Mouse (Mus musculus) lung, embryonic 15.5 days (tissue): ENCODE measurements around the gene Tln2. TPM values are rescaled to one million over a fixed set of nuclear protein-coding genes. Genes with fewer than 3 reads are reported as not detected.

Source experiments
- ATAC-seq: fragments of 200-750 bp; cut with Nextera tagmentation; 2 replicates; pipeline ENCODE4 v1.8.0; 2017; ENCODE audit warnings: moderate number of reproducible peaks, borderline replicate concordance; ENCODE audit not compliant: low FRiP score, low TSS enrichment; ENCODE audit errors: extremely low read depth
- H3K27ac ChIP-seq: fragments of 300-500 bp; sonication (generic); 2 replicates; pipeline ENCODE4 v1.5.1; 2015; ENCODE audit warnings: moderate library complexity, mild to moderate bottlenecking, inconsistent platforms
- H3K27me3 ChIP-seq: fragments of 300-500 bp; sonication (generic); 2 replicates; pipeline ENCODE4 v1.6.1; 2015; ENCODE audit warnings: inconsistent platforms
- H3K36me3 ChIP-seq: fragments of 300-500 bp; sonication (generic); 2 replicates; pipeline ENCODE4 v1.6.1; 2015; ENCODE audit warnings: inconsistent platforms
- H3K4me1 ChIP-seq: fragments of 300-500 bp; sonication (generic); 2 replicates; pipeline ENCODE4 v1.6.1; 2015; ENCODE audit warnings: inconsistent platforms
- H3K4me2 ChIP-seq: fragments of 300-500 bp; sonication (generic); 2 replicates; pipeline ENCODE4 v1.6.1; 2015; ENCODE audit warnings: inconsistent platforms, mild to moderate bottlenecking, moderate library complexity
- H3K4me3 ChIP-seq: fragments of 300-500 bp; sonication (generic); 2 replicates; pipeline ENCODE4 v1.5.1; 2015; ENCODE audit warnings: mild to moderate bottlenecking, inconsistent platforms
- H3K9ac ChIP-seq: fragments of 300-500 bp; sonication (generic); 2 replicates; pipeline ENCODE4 v1.6.1; 2015; ENCODE audit warnings: inconsistent platforms
- H3K9me3 ChIP-seq: fragments of 300-500 bp; sonication (generic); 2 replicates; pipeline ENCODE4 v1.6.1; 2016; ENCODE audit warnings: inconsistent platforms
- WGBS: fragments of 180-500 bp; shearing (Covaris S2); methylation state at CpG from one replicate; pipeline ENCODE4 v1.1.7; 2015; 5-methylcytosine and 5-hydroxymethylcytosine counted together
- polyA plus RNA-seq: library from polyadenylated mRNA; unstranded; fragments of >200 nt; fragmentation: Nextera tagmentation; extraction: Ambion mirVana; gene quantifications from 2 replicates; pipeline ENCODE4 v1.2.1, GENCODE M21; 2015

Tln2 gene
- polyA plus RNA-seq, 1 experiment from 2014 or later, result 14.1 TPM

- no peak overlapping the region for H3K27ac ChIP-seq
- 0 out of 2 replicates have a peak, but pooled peaks cover 5% of the 10 kb centered on the region for H3K4me1 ChIP-seq
- no peaks in the 10 kb centered on the region for H3K36me3 ChIP-seq
- no peak overlapping the region for H3K4me2 ChIP-seq
- H3K4me3 ChIP-seq, result no peak overlapping the region
- no peaks in the 10 kb centered on the region for H3K27me3 ChIP-seq
- no peak for ATAC-seq
- 26% methylated on average over 7 of the region's 7 CpGs for WGBS
- no peaks in the 10 kb centered on the region for H3K9me3 ChIP-seq
- H3K9ac ChIP-seq, result no peak overlapping the region
Observed at GRCm38 (mm10) chr9:67544783-67545182, 14.7 kb downstream of the Tln2 start.

GRCm38 (mm10) chr9:67541948-67542347, 17.6 kb downstream of the Tln2 start:
- Histone ChIP-seq H3K4me1 (0 out of 2 replicates have a peak, but pooled peaks cover under 1% of the 10 kb centered on the region), H3K36me3 (no peaks in the 10 kb centered on the region), H3K27ac (no peak overlapping the region), H3K9me3 (no peaks in the 10 kb centered on the region), H3K4me3 (no peak overlapping the region), H3K27me3 (no peaks in the 10 kb centered on the region), H3K4me2 (no peak overlapping the region), H3K9ac (no peak overlapping the region)
- no peak for ATAC-seq
- 55% methylated on average over 8 of the region's 8 CpGs for WGBS

- ATAC-seq, result no peak
- WGBS, result 40% methylated on average over 17 of the region's 17 CpGs
- H3K4me2 ChIP-seq, result no peak overlapping the region
- H3K27me3 ChIP-seq, result no peaks in the 10 kb centered on the region
- no peaks in the 10 kb centered on the region for H3K36me3 ChIP-seq
- H3K4me3 ChIP-seq, result no peak overlapping the region
- no peaks in the 10 kb centered on the region for H3K9me3 ChIP-seq
- H3K9ac ChIP-seq, result no peak overlapping the region
- H3K27ac ChIP-seq, result no peak overlapping the region
- H3K4me1 ChIP-seq, result no peaks in the 10 kb centered on the region
Observed at GRCm38 (mm10) chr9:67539776-67540706, 19.5 kb downstream of the Tln2 start.

- WGBS, result 20% methylated on average over 7 of the region's 7 CpGs
- Histone ChIP-seq H3K4me1 (peaks cover 21% of the 10 kb centered on the region), H3K27ac (no peak overlapping the region), H3K9ac (no peak overlapping the region), H3K4me3 (no peak overlapping the region), H3K27me3 (no peaks in the 10 kb centered on the region), H3K4me2 (no peak overlapping the region), H3K9me3 (no peaks in the 10 kb centered on the region), H3K36me3 (no peaks in the 10 kb centered on the region)
- ATAC-seq, result 0 out of 2 replicates have a peak, but pooled peaks have one; percentile 70
Observed at GRCm38 (mm10) chr9:67534420-67534819, 25.1 kb downstream of the Tln2 start.

GRCm38 (mm10) chr9:67533260-67533659, 26.2 kb downstream of the Tln2 start:
- Histone ChIP-seq H3K36me3 (no peaks in the 10 kb centered on the region), H3K4me2 (no peak overlapping the region), H3K27me3 (no peaks in the 10 kb centered on the region), H3K4me3 (no peak overlapping the region), H3K9ac (no peak overlapping the region), H3K4me1 (peaks cover 21% of the 10 kb centered on the region), H3K9me3 (no peaks in the 10 kb centered on the region), H3K27ac (no peak overlapping the region)
- ATAC-seq, result no peak
- WGBS, result 54% methylated on average over 5 of the region's 5 CpGs

GRCm38 (mm10) chr9:67532631-67533030, 26.9 kb downstream of the Tln2 start:
- WGBS, result 68% methylated on average over 1 of the region's 1 CpGs
- Histone ChIP-seq H3K9ac (no peak overlapping the region), H3K4me3 (no peak overlapping the region), H3K27me3 (no peaks in the 10 kb centered on the region), H3K36me3 (no peaks in the 10 kb centered on the region), H3K27ac (no peak overlapping the region), H3K9me3 (no peaks in the 10 kb centered on the region), H3K4me2 (no peak overlapping the region), H3K4me1 (peaks cover 21% of the 10 kb centered on the region)
- no peak for ATAC-seq

GRCm38 (mm10) chr9:67529600-67529999, 29.9 kb downstream of the Tln2 start:
- no peaks in the 10 kb centered on the region for H3K36me3 ChIP-seq
- H3K4me1 ChIP-seq, result peaks cover 17% of the 10 kb centered on the region
- H3K9me3 ChIP-seq, result no peaks in the 10 kb centered on the region
- 53% methylated on average over 5 of the region's 5 CpGs for WGBS
- H3K9ac ChIP-seq, result no peak overlapping the region
- 0 out of 2 replicates have a peak overlapping the region, but pooled peaks have one; percentile 20 for H3K27ac ChIP-seq
- H3K4me3 ChIP-seq, result no peak overlapping the region
- no peak for ATAC-seq
- H3K27me3 ChIP-seq, result no peaks in the 10 kb centered on the region
- H3K4me2 ChIP-seq, result no peak overlapping the region

- Histone ChIP-seq H3K4me2 (no peak overlapping the region), H3K4me1 (0 out of 2 replicates have a peak, but pooled peaks cover 3% of the 10 kb centered on the region), H3K36me3 (no peaks in the 10 kb centered on the region), H3K4me3 (no peak overlapping the region), H3K9ac (no peak overlapping the region), H3K9me3 (no peaks in the 10 kb centered on the region), H3K27me3 (no peaks in the 10 kb centered on the region), H3K27ac (no peak overlapping the region)
- no peak for ATAC-seq
- 96% methylated on average over 2 of the region's 2 CpGs for WGBS
Observed at GRCm38 (mm10) chr9:67527726-67528125, 31.8 kb downstream of the Tln2 start.

- no peak for ATAC-seq
- Histone ChIP-seq H3K4me1 (no peaks in the 10 kb centered on the region), H3K4me2 (no peak overlapping the region), H3K4me3 (no peak overlapping the region), H3K9me3 (no peaks in the 10 kb centered on the region), H3K9ac (no peak overlapping the region), H3K27me3 (no peaks in the 10 kb centered on the region), H3K36me3 (no peaks in the 10 kb centered on the region), H3K27ac (no peak overlapping the region)
- WGBS, result 72% methylated on average over 4 of the region's 4 CpGs
Observed at GRCm38 (mm10) chr9:67521736-67522135, 37.8 kb downstream of the Tln2 start.

- Histone ChIP-seq H3K9me3 (no peaks in the 10 kb centered on the region), H3K4me2 (no peak overlapping the region), H3K36me3 (no peaks in the 10 kb centered on the region), H3K9ac (no peak overlapping the region), H3K27me3 (no peaks in the 10 kb centered on the region), H3K4me1 (0 out of 2 replicates have a peak, but pooled peaks cover 5% of the 10 kb centered on the region), H3K4me3 (no peak overlapping the region), H3K27ac (no peak overlapping the region)
- WGBS, result 12% methylated on average over 3 of the region's 3 CpGs
- ATAC-seq, result no peak
Observed at GRCm38 (mm10) chr9:67509510-67509909, 50.0 kb downstream of the Tln2 start.

GRCm38 (mm10) chr9:67504669-67505260, 54.7 kb downstream of the Tln2 start:
- H3K4me1 ChIP-seq, result 0 out of 2 replicates have a peak, but pooled peaks cover 5% of the 10 kb centered on the region
- H3K36me3 ChIP-seq, result no peaks in the 10 kb centered on the region
- no peak overlapping the region for H3K4me3 ChIP-seq
- no peak overlapping the region for H3K4me2 ChIP-seq
- H3K27ac ChIP-seq, result no peak overlapping the region
- H3K9me3 ChIP-seq, result no peaks in the 10 kb centered on the region
- WGBS, result 59% methylated on average over 8 of the region's 8 CpGs
- ATAC-seq, result no peak
- no peaks in the 10 kb centered on the region for H3K27me3 ChIP-seq
- no peak overlapping the region for H3K9ac ChIP-seq

- Histone ChIP-seq H3K4me1 (0 out of 2 replicates have a peak, but pooled peaks cover 3% of the 10 kb centered on the region), H3K4me3 (no peak overlapping the region), H3K9ac (no peak overlapping the region), H3K9me3 (no peaks in the 10 kb centered on the region), H3K36me3 (no peaks in the 10 kb centered on the region), H3K27me3 (no peaks in the 10 kb centered on the region), H3K27ac (no peak overlapping the region), H3K4me2 (no peak overlapping the region)
- WGBS, result 83% methylated on average over 1 of the region's 1 CpGs
- no peak for ATAC-seq
Observed at GRCm38 (mm10) chr9:67501801-67502200, 57.7 kb downstream of the Tln2 start.
